Mouse (Mus musculus): ENCODE results near the gene Wnt9a. TPM values are rescaled to one million over a fixed set of nuclear protein-coding genes. Genes with fewer than 3 reads are reported as not detected.
"Not testable (repeated sequence)": the region's sequence is repeated elsewhere in the genome, so short reads cannot be mapped to it uniquely, and the experiment has no call there.

The Wnt9a gene
- polyA plus RNA-seq, 1 experiment: not detected

DNA sequence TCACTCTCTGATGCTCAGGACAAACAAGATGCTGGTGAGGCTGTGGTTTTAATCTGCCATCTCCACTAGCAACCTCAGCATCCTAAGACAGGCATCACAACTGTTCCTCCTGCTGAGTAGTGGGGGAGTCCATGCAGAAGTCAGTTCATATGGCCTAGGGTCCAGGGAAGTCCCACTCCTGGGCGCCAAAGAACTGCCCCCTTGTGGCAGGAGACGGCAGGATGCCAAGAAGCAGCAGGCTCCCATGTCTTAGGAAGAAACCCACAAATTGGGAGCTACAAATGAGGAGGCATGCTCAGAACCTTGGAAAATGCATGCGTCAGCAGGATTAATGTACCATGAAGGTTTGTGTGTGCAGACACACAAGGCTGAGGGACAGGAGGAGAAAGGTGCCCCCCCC, 59.9 kb downstream of the Wnt9a start:
- Histone ChIP-seq H3K9me3 (ENCODE audit: control insufficient read depth, low read length) (no peaks in the 10 kb centered on the region), H3K36me3 (ENCODE audit: control insufficient read depth) (no peaks in the 10 kb centered on the region), H3K4me3 (replicated peaks) (no peak overlapping the region), H3K27me3 (ENCODE audit: control insufficient read depth) (no peaks in the 10 kb centered on the region), H3K4me1 (ENCODE audit: control insufficient read depth) (no peaks in the 10 kb centered on the region)
- TF ChIP-seq TAL1 (IDR thresholded peaks at IDR 0.05; ENCODE audit: low read length) (no peak), GATA1 (IDR thresholded peaks at IDR 0.05; ENCODE audit: low read length) (no peak)

DNA sequence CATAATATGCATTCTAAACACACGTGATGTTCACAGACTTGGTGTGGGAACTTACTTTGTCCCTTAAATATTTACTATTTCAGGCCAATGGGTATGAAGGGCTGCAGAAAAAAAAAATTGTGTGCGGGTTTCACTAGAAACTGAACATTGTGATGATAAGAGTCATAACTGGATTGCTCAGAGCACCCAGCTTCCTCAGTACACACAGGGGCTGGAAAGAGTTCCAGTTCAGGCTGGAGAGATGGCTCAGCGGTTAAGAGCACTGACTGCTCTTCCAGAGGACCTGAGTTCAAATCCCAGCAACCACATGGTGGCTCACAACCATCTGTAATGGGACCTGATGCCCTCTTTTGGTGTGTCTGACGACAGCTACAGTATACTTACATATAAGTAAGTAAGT, 61.2 kb downstream of the Wnt9a start:
- not testable (repeated sequence) for H3K27me3 ChIP-seq (ENCODE audit: control insufficient read depth); H3K36me3 ChIP-seq (ENCODE audit: control insufficient read depth); H3K9me3 ChIP-seq (ENCODE audit: control insufficient read depth, low read length); H3K4me1 ChIP-seq (ENCODE audit: control insufficient read depth); H3K4me3 ChIP-seq (replicated peaks)

DNA sequence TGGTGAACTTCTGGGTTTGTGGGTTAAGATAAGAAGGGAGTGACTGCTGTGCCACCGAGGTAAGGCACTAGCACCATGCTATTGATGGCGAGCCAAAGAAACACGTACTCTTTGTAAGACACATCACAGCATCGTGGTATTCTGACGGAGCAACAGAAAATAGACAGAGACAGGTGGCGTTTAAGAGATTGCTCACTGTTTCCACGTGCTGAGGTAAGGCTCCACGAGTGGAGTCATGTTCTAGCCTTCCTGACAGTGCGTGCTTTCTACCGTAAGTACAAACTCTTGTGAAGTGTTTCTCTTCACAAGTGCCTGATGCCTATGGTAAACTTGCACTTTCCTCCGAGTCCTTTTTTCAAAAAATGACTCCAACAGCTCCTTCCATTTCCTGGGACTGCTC, 63.1 kb downstream of the Wnt9a start:
- no peak for TF ChIP-seq TAL1 (IDR thresholded peaks at IDR 0.05; ENCODE audit: low read length)
- no peak for TF ChIP-seq GATA1 (IDR thresholded peaks at IDR 0.05; ENCODE audit: low read length)
- no peak overlapping the region for H3K4me3 ChIP-seq (replicated peaks)
- no peaks in the 10 kb centered on the region for H3K36me3 ChIP-seq (ENCODE audit: control insufficient read depth)
- no peaks in the 10 kb centered on the region for H3K4me1 ChIP-seq (ENCODE audit: control insufficient read depth)
- no peaks in the 10 kb centered on the region for H3K27me3 ChIP-seq (ENCODE audit: control insufficient read depth)
- no peaks in the 10 kb centered on the region for H3K9me3 ChIP-seq (ENCODE audit: control insufficient read depth, low read length)

DNA sequence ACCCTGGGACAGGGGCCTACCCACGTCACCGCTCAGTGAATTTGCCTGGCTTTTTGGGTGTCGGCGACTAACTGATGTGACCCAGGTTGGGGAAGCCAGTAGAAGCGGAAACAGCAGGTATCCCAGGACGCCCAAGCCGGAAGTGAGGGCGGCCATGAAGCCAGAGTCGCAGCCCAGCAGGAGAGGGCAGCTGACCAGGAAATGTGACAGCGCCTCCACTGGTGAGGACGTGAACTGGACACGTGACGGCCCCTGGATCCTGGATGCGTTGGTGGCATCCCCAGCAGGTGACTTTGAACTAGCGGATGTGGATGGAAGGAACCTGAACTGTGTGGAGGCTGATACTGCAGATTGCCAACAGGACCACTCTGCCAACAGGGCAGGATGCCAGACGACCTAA, 68.7 kb downstream of the Wnt9a start, which contains the start of gene Prss38:
Prss38 (minus strand) TSS at position 183 of the 400 bp plus-strand sequence.
- H3K36me3 ChIP-seq (ENCODE audit: control insufficient read depth): no peaks in the 10 kb centered on the region
- H3K9me3 ChIP-seq (ENCODE audit: control insufficient read depth, low read length): no peaks in the 10 kb centered on the region
- H3K27me3 ChIP-seq (ENCODE audit: control insufficient read depth): no peaks in the 10 kb centered on the region
- H3K4me1 ChIP-seq (ENCODE audit: control insufficient read depth): no peaks in the 10 kb centered on the region
- no peak within 1 kb of the TSS for H3K4me3 ChIP-seq (replicated peaks)
- no peak for TF ChIP-seq GATA1 (IDR thresholded peaks at IDR 0.05; ENCODE audit: low read length)
- TF ChIP-seq TAL1 (IDR thresholded peaks at IDR 0.05; ENCODE audit: low read length): no peak

DNA sequence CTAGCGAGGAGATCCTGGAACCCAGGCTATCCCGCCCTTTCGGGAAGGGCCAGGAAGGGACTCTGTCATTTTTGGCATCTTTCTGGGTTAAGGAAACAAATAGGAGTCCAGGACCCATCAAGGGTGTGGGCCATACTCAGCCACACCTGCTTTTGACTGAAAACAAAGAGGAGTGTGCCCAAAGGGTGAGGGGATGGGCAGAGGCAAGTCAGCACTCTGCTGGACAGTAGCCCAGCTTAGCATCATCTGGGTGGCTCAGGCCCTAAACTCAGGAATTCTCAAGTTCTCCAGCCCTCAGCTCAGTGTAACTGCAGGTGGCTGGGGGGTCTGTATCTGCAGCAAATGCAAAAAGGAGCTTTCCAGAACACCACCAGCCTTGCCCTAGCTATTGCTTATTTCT, 71.3 kb downstream of the Wnt9a start:
- TF ChIP-seq TAL1 (IDR thresholded peaks at IDR 0.05; ENCODE audit: low read length): no peak
- no peak for TF ChIP-seq GATA1 (IDR thresholded peaks at IDR 0.05; ENCODE audit: low read length)
- Histone ChIP-seq H3K4me1 (ENCODE audit: control insufficient read depth) (no peaks in the 10 kb centered on the region), H3K9me3 (ENCODE audit: control insufficient read depth, low read length) (no peaks in the 10 kb centered on the region), H3K4me3 (replicated peaks) (no peak overlapping the region), H3K27me3 (ENCODE audit: control insufficient read depth) (no peaks in the 10 kb centered on the region), H3K36me3 (ENCODE audit: control insufficient read depth) (no peaks in the 10 kb centered on the region)

DNA sequence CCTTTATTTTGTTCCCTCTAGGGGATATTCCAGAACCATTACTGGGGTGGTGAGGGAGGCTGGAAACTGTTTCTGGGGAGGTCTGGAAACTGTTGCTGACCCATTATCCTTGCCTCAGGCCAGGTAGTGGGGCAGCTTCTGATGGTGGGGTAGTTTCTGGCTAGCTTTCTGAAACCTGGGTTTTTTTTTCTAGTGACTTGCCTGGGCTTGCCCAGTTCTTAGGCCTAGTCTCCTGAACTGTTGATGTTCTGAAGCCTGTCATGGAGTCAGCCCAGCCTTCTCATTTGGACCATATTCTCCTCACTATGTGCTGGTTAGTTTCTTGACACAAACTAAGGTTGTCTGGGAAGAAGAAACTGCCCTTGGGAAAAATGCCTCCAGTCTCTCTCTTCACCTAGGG, 72.8 kb downstream of the Wnt9a start:
- Histone ChIP-seq H3K9me3 (ENCODE audit: control insufficient read depth, low read length) (no peaks in the 10 kb centered on the region), H3K27me3 (ENCODE audit: control insufficient read depth) (no peaks in the 10 kb centered on the region), H3K4me1 (ENCODE audit: control insufficient read depth) (no peaks in the 10 kb centered on the region), H3K36me3 (ENCODE audit: control insufficient read depth) (no peaks in the 10 kb centered on the region), H3K4me3 (replicated peaks) (no peak overlapping the region)
- no peak for TF ChIP-seq TAL1 (IDR thresholded peaks at IDR 0.05; ENCODE audit: low read length)
- no peak for TF ChIP-seq GATA1 (IDR thresholded peaks at IDR 0.05; ENCODE audit: low read length)

Other genes starting within 250 kb of the Wnt9a start
- 0.01 and 0.03 TPM in 2 replicates for gene Obscn, start 170.5 kb upstream of the Wnt9a start, polyA plus RNA-seq (2012)
- 2.9 and 3.3 TPM in 2 replicates for gene Iba57, start 143.2 kb upstream of the Wnt9a start, polyA plus RNA-seq (2012)
- gene Gjc2, start 123.7 kb upstream of the Wnt9a start, polyA plus RNA-seq (2012): 0.03 TPM in 1 of 2 replicates, not detected in the other
- gene Guk1, start 114.7 kb upstream of the Wnt9a start, polyA plus RNA-seq (2012): 1.9 and 3.8 TPM in 2 replicates
- 4.0 and 5.3 TPM in 2 replicates for gene Mrpl55, start 104.4 kb upstream of the Wnt9a start, polyA plus RNA-seq (2012)
- gene 2310033P09Rik, start 98.6 kb upstream of the Wnt9a start, polyA plus RNA-seq (2012): 6.9 and 8.6 TPM in 2 replicates
- 10.0 and 10.5 TPM in 2 replicates for gene Arf1, start 78.7 kb upstream of the Wnt9a start, polyA plus RNA-seq (2012)
- 0.02 TPM in 1 of 2 replicates, not detected in the other for gene Wnt3a, start 16.2 kb upstream of the Wnt9a start, polyA plus RNA-seq (2012)
- gene Prss38, start 68.7 kb downstream of the Wnt9a start, polyA plus RNA-seq (2012): 0.06 TPM in 1 of 2 replicates, not detected in the other
- gene Jmjd4, start 143.1 kb downstream of the Wnt9a start, polyA plus RNA-seq (2012): 0.17 and 0.33 TPM in 2 replicates
- gene Snap47, start 144.3 kb downstream of the Wnt9a start, polyA plus RNA-seq (2012): 0.51 and 0.58 TPM in 2 replicates
- gene Zfp867, start 165.5 kb downstream of the Wnt9a start, polyA plus RNA-seq (2012): not detected in 2 replicates
- gene Zkscan17, start 219.8 kb downstream of the Wnt9a start, polyA plus RNA-seq (2012): 0.22 and 0.50 TPM in 2 replicates
- gene Nlrp3, start 234.6 kb downstream of the Wnt9a start, polyA plus RNA-seq (2012): 0.04 and 0.06 TPM in 2 replicates

Data from erythroblast, embryonic 14.5 days (primary cell).